Mouse (Mus musculus): Measurements from ENCODE around the gene Kdm2b.

GRCm38 (mm10) chr5:122855858-122856257, 133.8 kb downstream of the Kdm2b start:
- no peak for TF ChIP-seq POLR2A (IDR thresholded peaks at IDR 0.05; ENCODE audit: low read depth, low read length)
- TF ChIP-seq CTCF (IDR thresholded peaks at IDR 0.05; ENCODE audit: borderline replicate concordance, insufficient read depth, low read length), result no peak
